Mouse (Mus musculus): ENCODE measurements around the gene Klk12. TPM values are rescaled to one million over a fixed set of nuclear protein-coding genes. Genes with fewer than 3 reads are reported as not detected.

Klk12 gene
- polyA plus RNA-seq, 1 experiment from 2014 or later = 0.19 TPM

- no peak overlapping the region for H3K27ac ChIP-seq (ENCODE audit: low read depth, low read length)
- no peaks in the 10 kb centered on the region; the same call in 1 of the 2 replicates for H3K4me1 ChIP-seq (ENCODE audit: control insufficient read depth, insufficient read depth, low read length)
- 78% methylated on average over 7 of the region's 7 CpGs for WGBS
- ATAC-seq = no peak
- H3K4me3 ChIP-seq (ENCODE audit: low read depth, low read length) = no peak overlapping the region
- H3K4me2 ChIP-seq (ENCODE audit: low read length) = no peak overlapping the region
- H3K36me3 ChIP-seq (ENCODE audit: control insufficient read depth, insufficient read depth, low read length) = no peaks in the 10 kb centered on the region
- DNase-seq (ENCODE audit: low spot score) = no peak
- no peak overlapping the region for H3K9ac ChIP-seq (ENCODE audit: low read length)
- H3K9me3 ChIP-seq (replicated peaks; ENCODE audit: control insufficient read depth, low read length) = no peaks in the 10 kb centered on the region
- H3K27me3 ChIP-seq (replicated peaks; ENCODE audit: control insufficient read depth, insufficient read depth, low read length) = peaks cover 18% of the 10 kb centered on the region
Observed at GRCm38 (mm10) chr7:43799876-43800275, 31.2 kb downstream of the Klk12 start.

DNA sequence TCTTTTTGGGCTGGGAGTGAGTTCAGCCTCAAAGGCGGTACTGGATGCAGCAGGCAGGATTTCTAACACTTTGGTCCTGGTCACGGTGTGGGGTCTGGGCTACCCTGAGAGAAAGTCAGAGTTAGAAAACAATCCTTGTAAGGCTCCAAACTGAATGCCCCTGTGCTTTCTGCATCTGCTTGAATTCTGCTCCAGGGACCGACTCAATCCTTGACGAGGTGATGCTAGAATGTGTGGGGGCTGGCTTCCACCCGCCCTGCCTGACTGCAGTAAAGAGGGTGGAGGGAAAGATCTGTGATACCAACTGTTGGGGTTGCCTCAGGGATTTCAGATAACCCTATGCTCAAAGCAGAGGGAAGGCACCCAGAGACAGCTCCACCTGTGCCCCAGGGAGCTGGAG is 42.3 kb downstream of the Klk12 start, which contains the start of gene Klk7:
Gene Klk7, plus strand, starts transcription at position 301 of the 400 bp plus-strand sequence.
- Histone ChIP-seq H3K9ac (ENCODE audit: low read length) (no peak within 1 kb of the TSS), H3K36me3 (ENCODE audit: control insufficient read depth, insufficient read depth, low read length) (no peaks in the 10 kb centered on the region), H3K4me2 (ENCODE audit: low read length) (no peak within 1 kb of the TSS), H3K27ac (ENCODE audit: low read depth, low read length) (no peak within 1 kb of the TSS), H3K27me3 (replicated peaks; ENCODE audit: control insufficient read depth, insufficient read depth, low read length) (no peaks in the 10 kb centered on the region), H3K4me3 (ENCODE audit: low read depth, low read length) (no peak within 1 kb of the TSS), H3K9me3 (replicated peaks; ENCODE audit: control insufficient read depth, low read length) (no peaks in the 10 kb centered on the region), H3K4me1 (ENCODE audit: control insufficient read depth, insufficient read depth, low read length) (no peaks in the 10 kb centered on the region)
- ATAC-seq = no peak
- WGBS = 56% methylated on average over 5 of the region's 5 CpGs
- DNase-seq (ENCODE audit: low spot score) = no peak

DNA sequence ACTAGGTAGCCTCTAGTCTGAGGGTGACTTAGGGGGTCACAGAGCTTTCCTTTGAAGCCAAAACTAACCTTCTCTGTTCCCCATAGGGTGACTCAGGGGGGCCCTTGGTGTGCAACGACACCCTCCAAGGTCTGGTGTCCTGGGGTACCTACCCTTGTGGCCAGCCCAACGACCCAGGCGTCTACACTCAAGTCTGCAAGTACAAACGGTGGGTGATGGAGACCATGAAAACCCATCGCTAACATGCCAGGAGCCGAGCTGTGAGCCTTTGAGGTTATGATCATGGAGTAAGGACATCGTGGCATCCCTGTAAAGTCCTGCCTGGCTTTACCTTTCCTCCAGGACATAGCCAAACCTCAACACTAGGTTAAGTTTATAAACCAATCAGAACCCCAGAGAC is 46.5 kb downstream of the Klk12 start:
- no peaks in the 10 kb centered on the region for H3K4me1 ChIP-seq (ENCODE audit: control insufficient read depth, insufficient read depth, low read length)
- 93% methylated on average over 7 of the region's 7 CpGs for WGBS
- no peak overlapping the region for H3K9ac ChIP-seq (ENCODE audit: low read length)
- no peaks in the 10 kb centered on the region for H3K9me3 ChIP-seq (replicated peaks; ENCODE audit: control insufficient read depth, low read length)
- no peak overlapping the region for H3K27ac ChIP-seq (ENCODE audit: low read depth, low read length)
- no peak overlapping the region for H3K4me3 ChIP-seq (ENCODE audit: low read depth, low read length)
- DNase-seq (ENCODE audit: low spot score) = no peak
- H3K36me3 ChIP-seq (ENCODE audit: control insufficient read depth, insufficient read depth, low read length) = no peaks in the 10 kb centered on the region
- H3K4me2 ChIP-seq (ENCODE audit: low read length) = no peak overlapping the region
- H3K27me3 ChIP-seq (replicated peaks; ENCODE audit: control insufficient read depth, insufficient read depth, low read length) = no peaks in the 10 kb centered on the region
- ATAC-seq = no peak

- ATAC-seq (no peak), DNase-seq (ENCODE audit: low spot score) (no peak)
- no peaks in the 10 kb centered on the region for H3K9me3 ChIP-seq (replicated peaks; ENCODE audit: control insufficient read depth, low read length)
- no peak overlapping the region for H3K27ac ChIP-seq (ENCODE audit: low read depth, low read length)
- H3K9ac ChIP-seq (ENCODE audit: low read length) = no peak overlapping the region
- no peaks in the 10 kb centered on the region for H3K27me3 ChIP-seq (replicated peaks; ENCODE audit: control insufficient read depth, insufficient read depth, low read length)
- H3K36me3 ChIP-seq (ENCODE audit: control insufficient read depth, insufficient read depth, low read length) = no peaks in the 10 kb centered on the region
- no peak overlapping the region for H3K4me2 ChIP-seq (ENCODE audit: low read length)
- no peak overlapping the region for H3K4me3 ChIP-seq (ENCODE audit: low read depth, low read length)
- no peaks in the 10 kb centered on the region for H3K4me1 ChIP-seq (ENCODE audit: control insufficient read depth, insufficient read depth, low read length)
Observed at GRCm38 (mm10) chr7:43816746-43817145, 48.0 kb downstream of the Klk12 start.

- Histone ChIP-seq H3K36me3 (ENCODE audit: control insufficient read depth, insufficient read depth, low read length) (no peaks in the 10 kb centered on the region), H3K4me1 (ENCODE audit: control insufficient read depth, insufficient read depth, low read length) (no peaks in the 10 kb centered on the region), H3K9ac (ENCODE audit: low read length) (no peak overlapping the region), H3K27me3 (replicated peaks; ENCODE audit: control insufficient read depth, insufficient read depth, low read length) (no peaks in the 10 kb centered on the region), H3K9me3 (replicated peaks; ENCODE audit: control insufficient read depth, low read length) (no peaks in the 10 kb centered on the region), H3K4me2 (ENCODE audit: low read length) (no peak overlapping the region), H3K27ac (ENCODE audit: low read depth, low read length) (no peak overlapping the region), H3K4me3 (ENCODE audit: low read depth, low read length) (no peak overlapping the region)
- ATAC-seq (no peak), DNase-seq (ENCODE audit: low spot score) (no peak)
- 93% methylated on average over 7 of the region's 7 CpGs for WGBS
Observed at GRCm38 (mm10) chr7:43821581-43821980, 52.9 kb downstream of the Klk12 start.

Other genes starting within 250 kb of the Klk12 start
- gene Cd33, start 224.5 kb upstream of the Klk12 start, polyA plus RNA-seq (2014; fragmentation: Nextera tagmentation; extraction: Ambion mirVana) = 0.61 and 1.2 TPM in 2 replicates
- gene Zfp658, start 206.6 kb upstream of the Klk12 start, polyA plus RNA-seq (2014; fragmentation: Nextera tagmentation; extraction: Ambion mirVana) = 7.6 and 9.0 TPM in 2 replicates
- gene Zfp719, start 189.3 kb upstream of the Klk12 start, polyA plus RNA-seq (2014; fragmentation: Nextera tagmentation; extraction: Ambion mirVana) = 18.8 and 21.5 TPM in 2 replicates
- gene Zfp819, start 161.7 kb upstream of the Klk12 start, polyA plus RNA-seq (2014; fragmentation: Nextera tagmentation; extraction: Ambion mirVana) = 0.47 and 0.53 TPM in 2 replicates
- gene Ceacam18, start 134.2 kb upstream of the Klk12 start, polyA plus RNA-seq (2014; fragmentation: Nextera tagmentation; extraction: Ambion mirVana) = not detected in 2 replicates
- gene Siglece, start 108.7 kb upstream of the Klk12 start, polyA plus RNA-seq (2014; fragmentation: Nextera tagmentation; extraction: Ambion mirVana) = 0.19 and 0.42 TPM in 2 replicates
- gene Ctu1, start 96.9 kb upstream of the Klk12 start, polyA plus RNA-seq (2014; fragmentation: Nextera tagmentation; extraction: Ambion mirVana) = 18.9 and 20.6 TPM in 2 replicates
- not detected in 2 replicates for gene Klk14, start 78.5 kb upstream of the Klk12 start, polyA plus RNA-seq (2014; fragmentation: Nextera tagmentation; extraction: Ambion mirVana)
- not detected in 2 replicates for gene Klk13, start 56.3 kb upstream of the Klk12 start, polyA plus RNA-seq (2014; fragmentation: Nextera tagmentation; extraction: Ambion mirVana)
- not detected in 2 replicates for gene Klk11, start 5.7 kb downstream of the Klk12 start, polyA plus RNA-seq (2014; fragmentation: Nextera tagmentation; extraction: Ambion mirVana)
- gene Klk10, start 12.1 kb downstream of the Klk12 start, polyA plus RNA-seq (2014; fragmentation: Nextera tagmentation; extraction: Ambion mirVana) = 0.13 TPM in 1 of 2 replicates, not detected in the other
- not detected in 2 replicates for gene Klk9, start 23.0 kb downstream of the Klk12 start, polyA plus RNA-seq (2014; fragmentation: Nextera tagmentation; extraction: Ambion mirVana)
- gene Klk8, start 28.7 kb downstream of the Klk12 start, polyA plus RNA-seq (2014; fragmentation: Nextera tagmentation; extraction: Ambion mirVana) = 7.1 and 9.6 TPM in 2 replicates
- gene Klk7, start 42.4 kb downstream of the Klk12 start, polyA plus RNA-seq (2014; fragmentation: Nextera tagmentation; extraction: Ambion mirVana) = not detected in 2 replicates
- gene Klk6, start 55.6 kb downstream of the Klk12 start, polyA plus RNA-seq (2014; fragmentation: Nextera tagmentation; extraction: Ambion mirVana) = not detected in 2 replicates
- not detected in 2 replicates for gene Klk5, start 73.1 kb downstream of the Klk12 start, polyA plus RNA-seq (2014; fragmentation: Nextera tagmentation; extraction: Ambion mirVana)
- 0.69 and 0.86 TPM in 2 replicates for gene Klk4, start 112.3 kb downstream of the Klk12 start, polyA plus RNA-seq (2014; fragmentation: Nextera tagmentation; extraction: Ambion mirVana)
- not detected in 2 replicates for gene Klk15, start 164.8 kb downstream of the Klk12 start, polyA plus RNA-seq (2014; fragmentation: Nextera tagmentation; extraction: Ambion mirVana)
- gene Klk1b8, start 181.8 kb downstream of the Klk12 start, polyA plus RNA-seq (2014; fragmentation: Nextera tagmentation; extraction: Ambion mirVana) = not detected in 2 replicates
- not detected in 2 replicates for gene Klk1b1, start 197.9 kb downstream of the Klk12 start, polyA plus RNA-seq (2014; fragmentation: Nextera tagmentation; extraction: Ambion mirVana)
- not detected in 2 replicates for gene Klk1b9, start 207.2 kb downstream of the Klk12 start, polyA plus RNA-seq (2014; fragmentation: Nextera tagmentation; extraction: Ambion mirVana)
- not detected in 2 replicates for gene Klk1b11, start 227.0 kb downstream of the Klk12 start, polyA plus RNA-seq (2014; fragmentation: Nextera tagmentation; extraction: Ambion mirVana)
- not detected in 2 replicates for gene Klk1b26, start 243.3 kb downstream of the Klk12 start, polyA plus RNA-seq (2014; fragmentation: Nextera tagmentation; extraction: Ambion mirVana)

Data from forebrain, embryonic 14.5 days (tissue).